Mouse (Mus musculus) liver, postnatal 0 days (tissue): ENCODE measurements around the gene Ncbp3. TPM values are rescaled to one million over a fixed set of nuclear protein-coding genes. Genes with fewer than 3 reads are reported as not detected.

ENCODE experiments used
- ATAC-seq: fragments of 200-750 bp; cut with Nextera tagmentation; 2 replicates; pipeline ENCODE4 v1.8.0; 2017; ENCODE audit warnings: mild to moderate bottlenecking, moderate library complexity
- DNase-seq: peaks from one replicate; pipeline ENCODE4 v3.0.0-alpha.2; 2016
- H3K27ac ChIP-seq: fragments of 300-500 bp; sonication (generic); 2 replicates; pipeline ENCODE4 v1.5.1; 2014; ENCODE audit warnings: antibody characterized with exemption, moderate library complexity, mild to moderate bottlenecking, low read depth
- H3K27me3 ChIP-seq: fragments of 300-500 bp; sonication (generic); 2 replicates; pipeline ENCODE4 v1.6.1; 2014; ENCODE audit warnings: low read length, control low read depth, mixed read lengths; ENCODE audit not compliant: insufficient read depth
- H3K36me3 ChIP-seq: fragments of 300-500 bp; sonication (generic); replicated peaks from 2 replicates; pipeline ENCODE4 v1.6.1; 2014; ENCODE audit warnings: mild to moderate bottlenecking, control low read depth, low read length, moderate library complexity, mixed read lengths; ENCODE audit not compliant: insufficient read depth
- H3K4me1 ChIP-seq: fragments of 300-500 bp; sonication (generic); 2 replicates; pipeline ENCODE4 v1.6.1; 2014; ENCODE audit warnings: antibody characterized with exemption, mild to moderate bottlenecking, control low read depth; ENCODE audit not compliant: insufficient read depth
- H3K4me2 ChIP-seq: fragments of 300-500 bp; sonication (generic); 2 replicates; pipeline ENCODE4 v1.6.1; 2014; ENCODE audit warnings: low read depth, mild to moderate bottlenecking, low read length, moderate library complexity, mixed read lengths
- H3K4me3 ChIP-seq: fragments of 300-500 bp; sonication (generic); 2 replicates; pipeline ENCODE4 v1.5.1; 2014; ENCODE audit warnings: low read depth, low read length
- H3K9ac ChIP-seq: fragments of 300-500 bp; sonication (generic); replicated peaks from 2 replicates; pipeline ENCODE4 v1.6.1; 2014; ENCODE audit warnings: mild to moderate bottlenecking, moderate library complexity
- H3K9me3 ChIP-seq: fragments of 300-500 bp; sonication (generic); 2 replicates; pipeline ENCODE4 v1.6.1; 2016; ENCODE audit warnings: mild to moderate bottlenecking, control low read depth, low read length, mixed read lengths
- CTCF ChIP-seq: sonication (generic); IDR thresholded peaks from 2 replicates; pipeline ENCODE4 v1.5.1; 2016; ENCODE audit warnings: antibody characterized with exemption, low read depth
- EP300 ChIP-seq: IDR thresholded peaks from 2 replicates; pipeline ENCODE4 v1.6.1; 2016; ENCODE audit warnings: antibody characterized with exemption, low read depth, mild to moderate bottlenecking
- WGBS: fragments of 180-500 bp; shearing (Covaris S2); extraction: QIAGEN DNeasy Blood & Tissue Kit; methylation state at CpG from one replicate; pipeline ENCODE4 v1.1.7; 2014; ENCODE audit not compliant: insufficient replicate concordance; 5-methylcytosine and 5-hydroxymethylcytosine counted together
- polyA plus RNA-seq: library from polyadenylated mRNA; unstranded; fragments of >200 nt; fragmentation: Nextera tagmentation; extraction: Ambion mirVana; gene quantifications from 2 replicates; pipeline ENCODE4 v1.2.1, GENCODE M21; 2015

The Ncbp3 gene
- polyA plus RNA-seq, 1 experiment from 2014 or later, result 2.7 TPM

DNA sequence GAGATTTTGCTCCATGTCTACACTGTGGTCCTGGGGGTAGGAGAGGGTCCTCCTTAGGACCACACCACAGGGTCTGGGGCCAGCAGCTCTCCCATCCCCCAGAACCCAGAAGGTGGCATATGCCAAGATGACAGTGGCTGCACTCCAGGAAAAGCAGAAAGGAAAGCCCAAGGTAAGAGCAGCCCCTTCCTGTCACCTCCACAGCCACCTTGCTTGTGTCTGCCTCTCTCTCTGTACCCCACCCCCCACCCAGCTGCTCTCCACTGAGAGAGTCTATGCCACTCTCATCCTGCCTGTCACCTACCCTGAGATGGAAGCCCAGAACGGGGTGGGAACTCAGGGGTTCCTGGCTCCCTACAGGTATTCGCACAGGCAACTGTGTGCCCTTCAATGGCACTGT lies 38.8 kb upstream of the Ncbp3 start:
- no peak overlapping the region for H3K27ac ChIP-seq
- H3K9me3 ChIP-seq, result no peaks in the 10 kb centered on the region
- 0 out of 2 replicates have a peak, but pooled peaks cover 3% of the 10 kb centered on the region for H3K4me1 ChIP-seq
- DNase-seq (no peak), ATAC-seq (no peak)
- H3K27me3 ChIP-seq, result no peaks in the 10 kb centered on the region
- no peak overlapping the region for H3K4me3 ChIP-seq
- H3K4me2 ChIP-seq, result no peak overlapping the region
- H3K36me3 ChIP-seq, result no peaks in the 10 kb centered on the region
- 75% methylated on average over 2 of the region's 2 CpGs for WGBS
- TF ChIP-seq EP300, result no peak
- TF ChIP-seq CTCF, result no peak
- no peak overlapping the region for H3K9ac ChIP-seq

DNA sequence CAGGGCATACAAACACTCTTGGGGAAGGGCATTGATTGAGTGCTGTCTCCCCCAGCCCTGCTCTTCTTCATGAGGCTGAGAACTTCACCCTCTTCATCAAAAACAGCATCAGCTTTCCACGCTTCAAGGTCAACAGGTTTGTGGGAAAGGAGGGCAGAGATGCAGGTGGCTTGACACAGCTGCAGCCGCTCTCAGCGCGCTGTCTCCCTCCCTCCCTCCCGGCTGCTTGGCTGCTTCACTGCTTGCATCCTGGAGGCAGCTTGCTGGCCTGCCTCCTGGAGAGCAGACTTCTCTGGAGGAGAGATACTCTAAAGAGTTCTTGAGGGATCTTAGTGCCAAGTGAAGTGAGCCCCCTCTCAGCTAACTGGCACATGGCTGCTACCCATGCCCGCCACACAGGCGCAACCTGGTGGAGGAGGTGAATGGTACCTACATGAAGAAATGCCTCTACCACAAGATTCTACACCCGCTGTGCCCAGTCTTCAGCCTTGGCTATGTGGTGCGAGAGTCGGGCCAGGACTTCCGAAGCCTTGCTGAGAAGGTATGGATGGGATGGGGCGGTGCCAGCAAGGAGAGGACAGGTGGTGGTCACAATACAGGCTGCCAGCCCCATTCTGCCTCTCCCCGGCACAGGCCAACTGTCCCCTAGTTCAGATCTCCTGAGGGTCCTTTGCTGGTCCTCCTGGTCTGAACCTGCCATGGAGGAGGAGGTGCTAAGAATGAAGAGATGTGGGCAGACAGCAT lies 37.9 kb upstream of the Ncbp3 start:
- no peak for ATAC-seq
- H3K9ac ChIP-seq, result no peak overlapping the region

DNA sequence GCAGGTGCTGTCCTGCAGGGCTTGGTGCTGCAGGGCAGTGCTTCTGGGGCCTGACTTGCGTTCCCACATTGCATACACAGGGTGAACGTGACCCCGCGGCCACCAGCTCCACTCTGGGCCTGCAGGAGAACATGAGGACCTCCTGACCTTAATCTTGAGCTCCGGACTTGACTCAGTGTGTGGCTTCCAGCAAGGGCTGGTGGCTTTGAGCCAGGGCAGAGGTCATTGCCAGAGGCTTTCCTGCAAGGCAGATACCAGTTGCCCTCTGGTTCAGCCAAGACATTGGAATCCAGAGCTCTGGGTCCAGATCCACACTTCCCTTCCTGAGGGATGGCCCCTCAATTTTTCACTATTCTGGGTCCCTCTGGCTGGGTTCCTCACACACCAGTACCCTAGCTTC lies 33.6 kb upstream of the Ncbp3 start:
- 62% methylated on average over 5 of the region's 5 CpGs for WGBS
- Histone ChIP-seq H3K4me3 (no peak overlapping the region), H3K9me3 (no peaks in the 10 kb centered on the region), H3K36me3 (no peaks in the 10 kb centered on the region), H3K4me2 (no peak overlapping the region), H3K27me3 (peaks cover 17% of the 10 kb centered on the region), H3K4me1 (peaks cover 6% of the 10 kb centered on the region), H3K9ac (no peak overlapping the region), H3K27ac (no peak overlapping the region)
- no peak for DNase-seq
- TF ChIP-seq CTCF (no peak), EP300 (no peak)
- no peak for ATAC-seq

More for the DNA sequence above, 37.9 kb upstream of the Ncbp3 start:
- H3K4me1 ChIP-seq, result 0 out of 2 replicates have a peak, but pooled peaks cover 3% of the 10 kb centered on the region
- no peaks in the 10 kb centered on the region for H3K36me3 ChIP-seq
- H3K27me3 ChIP-seq, result no peaks in the 10 kb centered on the region
- no peak for TF ChIP-seq CTCF
- no peak for TF ChIP-seq EP300
- no peak overlapping the region for H3K4me3 ChIP-seq
- WGBS, result 70% methylated on average over 13 of the region's 13 CpGs
- no peak for DNase-seq
- no peak overlapping the region for H3K4me2 ChIP-seq
- no peaks in the 10 kb centered on the region for H3K9me3 ChIP-seq
- no peak overlapping the region for H3K27ac ChIP-seq

DNA sequence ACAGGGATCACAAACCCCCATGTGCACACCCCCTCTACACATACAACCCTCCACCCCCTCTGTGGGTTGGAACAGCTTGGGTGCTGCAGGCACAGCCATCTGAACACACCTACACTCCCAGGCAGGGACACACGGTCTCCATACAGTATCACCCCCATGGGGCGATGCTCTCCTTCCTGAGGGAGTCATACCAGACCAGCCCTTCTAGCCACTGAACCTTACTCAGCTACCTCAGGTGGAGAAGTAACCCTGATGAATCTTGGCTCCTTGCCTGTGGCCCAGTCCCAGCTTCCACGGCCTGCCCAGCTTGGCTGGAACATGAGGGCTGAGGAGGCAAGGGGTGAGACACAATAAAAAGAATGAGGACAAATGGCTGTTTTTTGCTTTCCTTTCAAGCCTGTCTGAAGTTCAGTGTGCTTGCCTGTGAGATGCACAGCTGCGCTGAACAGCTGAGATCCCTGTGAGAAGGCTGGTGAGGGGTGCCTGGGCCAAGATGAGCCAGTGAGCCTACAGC lies 32.7 kb upstream of the Ncbp3 start:
- DNase-seq (no peak), ATAC-seq (no peak)
- peaks cover 14% of the 10 kb centered on the region for H3K4me1 ChIP-seq
- no peaks in the 10 kb centered on the region for H3K36me3 ChIP-seq
- no peak overlapping the region for H3K4me2 ChIP-seq
- H3K27me3 ChIP-seq, result peaks cover 26% of the 10 kb centered on the region
- 79% methylated on average over 4 of the region's 4 CpGs for WGBS
- no peak for TF ChIP-seq EP300
- TF ChIP-seq CTCF, result no peak
- no peak overlapping the region for H3K27ac ChIP-seq
- H3K4me3 ChIP-seq, result no peak overlapping the region
- H3K9ac ChIP-seq, result no peak overlapping the region
- H3K9me3 ChIP-seq, result no peaks in the 10 kb centered on the region

DNA sequence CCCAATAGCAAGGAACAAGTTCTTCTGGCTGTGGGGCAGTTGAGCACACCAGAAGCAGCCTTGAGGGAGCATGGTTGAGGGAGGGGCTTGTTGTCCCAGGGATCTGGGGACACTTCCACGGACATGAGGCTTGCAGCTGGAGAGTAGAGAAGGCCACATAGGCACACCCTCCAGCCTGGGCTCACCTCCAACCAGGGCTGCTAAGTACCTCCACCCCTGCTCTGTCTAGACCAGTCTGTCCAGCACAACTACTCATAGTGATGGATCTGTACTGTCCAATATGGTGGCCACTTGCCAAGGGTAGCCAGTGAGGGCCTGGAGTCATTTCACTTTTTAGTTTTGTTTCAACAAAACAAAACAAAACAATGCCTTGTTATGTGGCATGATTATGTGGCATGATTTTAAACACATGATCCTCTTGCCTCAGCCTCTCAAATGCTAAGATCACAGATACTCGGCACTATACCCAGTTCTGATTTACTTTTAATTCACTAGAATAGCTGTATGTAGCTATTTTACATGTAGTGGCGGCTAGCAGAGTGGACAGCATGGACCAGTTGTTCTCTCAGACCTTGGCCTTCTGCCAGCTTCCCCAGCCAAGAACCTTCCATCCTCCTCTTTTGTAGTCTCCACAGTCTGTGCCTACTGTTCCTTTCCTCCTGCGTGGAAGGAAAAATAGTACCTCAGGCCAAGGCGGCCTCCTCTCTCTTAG lies 32.0 kb upstream of the Ncbp3 start:
- no peak for DNase-seq
- H3K9ac ChIP-seq, result no peak overlapping the region
- H3K4me1 ChIP-seq, result peaks cover 14% of the 10 kb centered on the region
- H3K4me2 ChIP-seq, result no peak overlapping the region
- H3K36me3 ChIP-seq, result no peaks in the 10 kb centered on the region
- no peak for ATAC-seq
- no peaks in the 10 kb centered on the region for H3K9me3 ChIP-seq
- no peak overlapping the region for H3K4me3 ChIP-seq
- no peak overlapping the region for H3K27ac ChIP-seq
- WGBS, result 82% methylated on average over 5 of the region's 5 CpGs
- peaks cover 31% of the 10 kb centered on the region for H3K27me3 ChIP-seq
- TF ChIP-seq CTCF (no peak), EP300 (no peak)

DNA sequence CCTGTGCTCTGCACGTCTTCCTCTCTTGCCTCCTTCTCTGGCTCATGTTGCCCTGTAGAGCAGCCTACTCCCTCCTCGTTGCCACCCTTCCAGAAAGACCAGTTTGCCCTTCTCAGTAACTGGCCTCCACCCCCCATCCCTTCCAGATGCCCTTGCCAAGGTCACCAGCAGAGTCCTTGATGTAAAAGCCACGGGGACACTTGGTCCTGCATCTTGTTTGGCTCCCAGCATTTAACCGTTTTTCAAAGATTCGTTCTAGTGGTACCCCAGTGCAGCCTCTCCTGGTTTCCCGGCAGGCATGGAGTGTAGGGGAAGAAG lies 31.5 kb upstream of the Ncbp3 start:
- peaks cover 31% of the 10 kb centered on the region for H3K27me3 ChIP-seq
- DNase-seq, result no peak
- H3K4me2 ChIP-seq, result no peak overlapping the region
- no peak overlapping the region for H3K9ac ChIP-seq
- peaks cover 14% of the 10 kb centered on the region for H3K4me1 ChIP-seq
- TF ChIP-seq EP300, result no peak
- no peak for TF ChIP-seq CTCF
- no peak overlapping the region for H3K4me3 ChIP-seq
- 66% methylated on average over 6 of the region's 6 CpGs for WGBS
- H3K27ac ChIP-seq, result no peak overlapping the region
- no peak for ATAC-seq
- H3K9me3 ChIP-seq, result no peaks in the 10 kb centered on the region
- no peaks in the 10 kb centered on the region for H3K36me3 ChIP-seq
